Mouse (Mus musculus): ENCODE measurements around the gene Carns1.
"Not testable (repeated sequence)": the region's sequence is repeated elsewhere in the genome, so short reads cannot be mapped to it uniquely, and the experiment has no call there.

Carns1 gene

DNA sequence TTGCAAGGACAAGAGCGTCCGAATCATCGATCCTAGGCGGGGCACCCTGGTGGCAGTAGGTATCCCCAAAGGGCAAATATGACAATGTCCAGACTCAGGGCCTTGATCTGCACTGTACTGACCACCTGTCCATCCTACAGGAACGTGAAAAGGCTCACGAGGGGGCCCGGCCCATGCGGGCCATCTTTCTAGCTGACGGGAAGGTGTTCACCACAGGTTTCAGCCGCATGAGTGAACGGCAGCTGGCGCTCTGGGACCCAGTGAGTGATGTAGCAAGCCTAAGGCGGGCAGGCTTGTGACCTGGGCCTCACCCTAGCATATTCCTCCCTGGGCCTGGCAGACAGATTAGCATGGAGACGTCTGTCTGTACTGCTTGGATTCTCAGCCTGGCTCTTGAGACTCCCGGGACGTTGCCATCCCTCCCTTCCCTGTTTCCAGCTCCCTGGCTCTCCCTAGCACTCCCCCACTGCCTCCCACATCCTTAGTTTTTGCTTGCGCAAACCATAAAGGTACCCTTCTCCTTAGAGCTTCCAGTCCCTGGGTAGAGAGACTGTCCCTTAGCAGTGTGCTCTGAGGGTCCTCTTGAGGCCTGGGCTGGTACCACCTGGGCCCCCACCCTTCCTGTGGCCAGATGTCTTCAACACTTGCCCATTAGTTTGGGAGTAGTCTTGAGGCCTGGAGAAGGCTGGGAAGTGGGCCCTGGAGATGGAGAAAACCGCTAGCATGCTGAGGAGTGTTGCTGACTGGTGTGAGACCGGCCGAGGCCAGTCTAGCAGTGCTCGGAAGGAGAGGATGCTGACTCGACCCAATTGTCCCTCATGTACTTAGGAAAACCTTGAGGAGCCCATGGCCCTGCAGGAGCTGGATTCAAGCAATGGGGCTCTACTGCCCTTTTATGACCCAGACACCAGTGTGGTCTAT is 24.5 kb downstream of the Carns1 start:
- DNase-seq (ENCODE audit: low spot score in 2 of 2), result no peak

DNA sequence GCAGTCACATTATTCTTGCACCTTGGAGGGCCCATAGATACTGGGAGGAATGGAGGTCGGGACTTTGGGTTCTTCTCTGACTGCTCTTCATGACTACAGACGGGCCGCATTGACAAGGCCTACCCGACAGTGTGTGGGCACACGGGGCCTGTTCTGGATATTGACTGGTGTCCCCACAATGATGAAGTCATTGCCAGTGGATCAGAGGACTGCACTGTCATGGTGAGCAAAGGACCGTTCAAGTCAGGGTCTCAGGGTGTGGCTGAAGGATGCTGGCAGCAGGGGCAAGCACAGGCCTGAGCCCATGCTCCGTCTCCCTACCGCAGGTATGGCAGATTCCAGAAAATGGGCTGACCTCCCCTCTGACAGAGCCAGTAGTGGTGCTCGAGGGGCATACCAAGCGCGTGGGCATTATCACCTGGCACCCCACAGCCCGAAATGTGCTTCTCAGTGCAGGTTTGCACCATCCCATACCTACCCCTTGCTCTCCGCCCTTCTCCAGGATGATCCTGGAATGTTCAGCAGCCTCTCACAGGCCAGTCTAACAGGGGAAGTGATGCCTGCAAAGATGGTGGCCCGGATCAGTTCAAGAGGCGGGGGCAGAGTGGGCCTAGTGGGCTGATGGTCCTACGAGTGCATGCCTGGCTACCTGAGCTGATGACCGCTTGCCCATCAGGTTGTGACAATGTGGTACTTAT is 25.4 kb downstream of the Carns1 start:
- DNase-seq (ENCODE audit: low spot score in 2 of 2), result no peak

DNA sequence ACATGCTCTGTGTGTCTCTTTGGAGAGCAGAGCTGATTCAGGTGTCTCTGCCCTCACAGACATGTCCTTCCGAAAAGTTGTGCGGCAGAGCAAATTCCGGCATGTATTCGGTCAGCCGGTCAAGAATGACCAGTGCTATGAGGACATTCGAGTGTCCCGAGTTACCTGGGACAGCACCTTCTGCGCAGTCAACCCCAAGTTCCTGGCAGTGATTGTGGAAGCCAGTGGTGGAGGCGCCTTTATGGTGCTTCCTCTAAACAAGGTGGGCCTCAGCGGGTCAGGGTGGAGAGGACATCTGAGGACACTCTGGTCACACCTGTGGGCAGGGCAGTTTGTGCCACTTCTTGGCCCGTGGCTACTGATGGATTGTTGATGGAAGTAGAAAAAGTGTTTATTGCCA is 26.0 kb downstream of the Carns1 start:
- DNase-seq (ENCODE audit: low spot score in 2 of 2), result no peak

DNA sequence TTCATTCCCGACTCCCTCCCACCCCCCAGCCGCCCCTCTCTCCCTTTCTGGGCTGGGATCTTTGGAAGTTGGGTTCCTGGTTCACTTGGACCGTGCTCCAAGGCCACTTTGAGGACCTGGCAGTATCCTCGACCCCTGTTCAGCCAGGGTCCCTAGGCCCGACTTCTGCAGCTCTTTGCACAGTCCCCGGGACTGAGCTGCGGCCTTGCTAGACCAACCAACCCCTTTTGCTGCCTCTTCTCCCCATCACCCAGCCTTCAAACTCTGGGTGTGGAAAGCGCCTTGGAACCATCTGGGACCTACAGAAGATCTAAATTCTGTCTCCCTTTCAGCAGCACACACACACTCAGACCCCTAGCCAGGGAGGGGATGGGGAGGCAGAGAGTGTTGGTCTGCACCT is 26.5 kb downstream of the Carns1 start:
- DNase-seq (ENCODE audit: low spot score in 2 of 2), result no peak

DNA sequence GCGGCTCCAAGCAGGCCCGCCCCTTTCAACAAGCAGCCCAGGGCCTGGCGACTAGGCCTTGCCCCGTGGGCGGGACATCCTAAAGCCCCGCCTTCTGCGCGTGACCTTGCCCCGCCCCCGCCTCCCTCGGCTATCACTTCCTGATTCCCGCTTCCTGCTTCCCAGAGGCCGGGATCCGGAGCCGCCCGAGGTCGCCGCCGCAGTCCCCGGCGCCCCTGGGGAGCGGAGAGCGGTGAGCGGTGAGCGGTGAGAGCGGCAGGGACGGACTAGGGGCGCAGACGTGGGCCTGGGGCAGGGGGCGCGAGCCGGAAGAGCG is 26.8 kb downstream of the Carns1 start, which contains the start of gene Coro1b:
TSS of gene Coro1b (plus strand) at position 129 of the 316 bp plus-strand sequence.
- peak; percentile 95 for DNase-seq (ENCODE audit: low spot score in 2 of 2)

DNA sequence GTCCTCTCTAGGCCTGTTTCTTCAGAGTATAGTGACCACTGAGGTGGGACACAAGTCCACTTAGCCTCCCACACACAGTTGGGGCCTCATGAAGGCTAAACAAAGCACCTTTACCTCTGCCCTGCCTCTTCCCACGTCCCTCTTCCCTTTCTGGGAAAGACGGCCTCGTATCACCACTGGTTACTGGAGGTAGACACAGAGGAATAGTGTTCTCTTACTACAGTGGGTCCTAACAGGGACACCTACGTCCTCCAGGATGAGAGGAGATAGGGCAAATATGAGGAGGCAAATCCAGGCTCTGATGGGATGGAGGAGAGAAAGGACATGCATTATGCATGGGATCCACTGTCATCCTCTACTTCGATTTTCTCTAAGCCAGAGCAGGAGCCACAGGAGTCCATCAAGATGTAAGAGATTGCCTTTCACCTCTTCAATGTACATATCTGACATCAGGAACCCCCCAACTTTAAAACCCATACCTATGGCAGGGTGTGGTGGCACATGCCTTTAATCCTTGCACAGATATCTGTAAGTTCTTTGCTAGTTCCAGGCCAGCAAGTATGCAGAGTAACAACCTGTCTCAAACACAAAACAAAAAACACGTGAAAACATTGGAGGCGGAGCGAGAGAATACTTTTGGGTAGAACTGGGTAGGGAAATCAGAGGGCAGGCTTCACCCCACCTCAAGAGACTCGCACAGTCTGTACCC is 27.3 kb downstream of the Carns1 start:
- no peak for DNase-seq (ENCODE audit: low spot score in 2 of 2)

DNA sequence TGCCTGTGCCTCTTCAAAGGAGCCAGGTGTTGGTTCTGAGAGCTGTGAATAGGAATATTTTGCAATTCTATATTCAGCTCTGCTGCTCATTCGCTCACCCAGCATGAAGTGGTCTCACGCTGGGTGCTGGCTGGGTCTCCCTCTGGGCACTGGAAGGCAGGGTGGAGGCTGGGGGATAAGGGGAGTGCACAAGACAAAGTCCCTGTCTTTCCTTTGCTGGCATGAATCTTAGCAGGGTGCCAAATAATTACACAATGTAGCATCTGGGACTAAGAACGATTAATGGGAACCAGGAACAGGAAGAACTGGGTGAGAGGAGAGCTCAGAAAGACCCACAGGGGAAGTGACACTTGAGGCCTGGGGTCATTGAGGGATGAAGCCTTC is 28.3 kb downstream of the Carns1 start:
- no peak for DNase-seq (ENCODE audit: low spot score in 2 of 2)

DNA sequence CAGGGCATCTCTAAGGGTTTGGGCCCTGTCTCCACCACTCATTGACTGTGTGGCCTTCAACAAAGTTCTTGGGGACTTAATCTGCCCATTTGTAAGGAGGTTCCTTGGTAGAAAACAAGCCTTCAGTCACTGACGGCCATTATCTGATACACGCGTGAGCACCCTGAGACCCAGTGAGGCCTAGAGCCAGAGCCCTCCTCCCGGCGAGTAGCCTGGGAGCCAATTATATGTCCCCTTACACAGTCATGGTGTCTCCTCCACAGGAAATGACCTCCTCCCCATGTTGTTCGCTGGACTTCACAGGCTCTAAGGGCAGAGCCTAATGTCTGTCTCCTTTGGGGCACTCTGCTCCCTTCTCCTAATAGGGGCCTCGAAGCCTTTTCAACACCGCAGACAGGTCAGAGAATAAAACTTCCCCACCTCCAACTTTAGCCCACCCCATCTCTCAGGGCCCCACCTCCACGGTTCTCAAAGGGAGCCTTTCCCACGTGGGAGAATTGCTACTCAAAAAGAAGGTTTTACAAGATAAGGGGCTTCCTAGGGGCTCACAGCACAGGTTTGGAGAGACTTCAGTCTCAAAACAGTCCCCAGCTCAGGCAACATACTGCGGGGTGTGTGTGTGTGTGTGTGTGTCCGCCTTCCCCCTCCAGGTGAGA is 28.8 kb downstream of the Carns1 start:
- no peak for DNase-seq (ENCODE audit: low spot score in 2 of 2)

DNA sequence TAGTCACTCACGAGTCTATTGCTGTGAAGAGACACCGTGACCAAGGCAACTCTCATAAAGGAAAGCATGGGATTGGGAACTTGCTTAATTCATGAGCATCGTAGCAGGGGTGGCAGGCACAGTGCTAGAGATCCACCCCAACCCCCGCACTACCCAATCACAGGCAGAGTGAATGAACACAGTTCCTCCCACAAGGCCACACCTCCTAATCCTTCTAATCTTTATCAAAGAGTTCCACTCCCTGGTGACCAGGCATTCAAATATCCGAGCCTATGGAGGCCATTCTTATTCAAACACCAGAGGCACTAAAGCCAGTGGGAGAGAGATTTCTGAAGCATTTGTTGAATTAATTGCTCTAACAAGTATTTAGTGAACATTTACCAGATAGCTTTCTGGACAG is 29.3 kb downstream of the Carns1 start:
- no peak for DNase-seq (ENCODE audit: low spot score in 2 of 2)

DNA sequence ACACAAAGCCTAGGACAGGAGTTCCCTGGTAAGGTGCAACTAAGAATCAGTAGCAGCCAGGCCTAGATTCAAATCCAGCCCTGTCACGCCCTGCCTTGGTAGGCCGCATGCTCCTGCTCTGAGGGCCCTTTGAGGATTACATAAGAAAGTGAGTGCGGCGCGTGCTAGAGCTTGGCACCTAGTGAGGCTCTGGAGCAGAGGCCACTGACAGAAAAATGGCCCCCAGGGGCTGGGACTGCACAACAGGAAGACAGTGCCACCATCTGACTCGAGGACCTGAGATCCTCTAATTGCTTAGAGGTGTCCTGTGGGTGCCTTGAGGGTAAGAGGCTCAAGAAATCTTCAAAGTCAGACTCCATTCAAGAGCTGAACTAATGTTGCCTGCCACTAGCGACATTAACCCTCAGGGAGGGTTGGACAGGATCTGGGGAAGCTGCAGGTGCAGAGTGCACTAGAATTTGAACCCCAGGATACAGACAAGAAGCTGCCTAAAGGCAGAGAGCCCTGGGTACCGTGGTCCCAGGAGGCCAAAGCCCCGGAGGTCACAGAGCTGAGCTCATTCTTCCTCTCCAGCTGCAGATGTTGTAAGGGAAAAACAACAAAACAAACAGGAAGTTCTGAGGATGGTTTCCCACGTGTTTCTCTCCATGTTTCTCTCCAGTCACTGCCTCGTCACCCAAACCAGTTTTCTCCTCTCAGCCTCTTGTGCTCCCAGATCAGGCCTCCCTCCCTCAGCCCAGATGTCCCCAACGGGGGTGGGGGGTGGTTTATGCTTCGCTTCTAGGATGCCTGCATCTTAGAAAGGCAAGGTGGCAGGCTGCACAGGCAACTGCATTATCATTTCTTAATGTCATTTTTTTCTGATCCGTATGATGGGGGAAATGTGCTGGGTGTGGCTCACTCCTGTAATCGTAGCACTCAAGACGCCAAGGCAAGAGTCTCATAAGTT is 30.5 kb downstream of the Carns1 start:
- peak; percentile 77 for DNase-seq (ENCODE audit: low spot score in 2 of 2)

DNA sequence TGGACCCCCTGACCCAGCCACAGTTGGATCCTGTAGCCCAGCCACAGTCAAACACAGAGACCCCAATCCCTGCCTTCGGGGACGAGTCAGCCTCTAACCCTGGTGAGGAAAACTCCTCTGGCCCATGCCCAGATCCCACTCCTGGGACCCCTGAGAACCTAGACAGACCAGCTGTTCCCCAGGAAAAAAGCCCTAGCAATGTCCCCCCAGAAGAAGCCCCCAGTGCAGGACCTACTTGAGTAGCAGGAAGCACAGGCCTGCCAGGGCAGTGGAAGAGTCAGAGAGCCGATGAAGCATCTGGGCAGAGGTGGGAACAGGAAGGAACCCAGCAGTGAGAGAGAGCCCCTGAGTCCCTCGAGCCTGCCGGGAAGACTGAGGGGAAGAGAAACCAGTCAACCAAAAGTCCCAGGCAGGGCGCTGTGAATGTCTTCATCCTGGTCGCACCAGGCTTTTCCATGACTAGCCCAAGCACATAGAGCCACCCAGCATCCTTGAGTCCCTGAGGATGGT is 31.5 kb downstream of the Carns1 start, which contains the start of gene Cabp4:
TSS of gene Cabp4 (minus strand) at position 275 of the 510 bp plus-strand sequence.
- peak in 1 of 2 experiments; percentile 45 for DNase-seq (ENCODE audit: low spot score in 2 of 2)

DNA sequence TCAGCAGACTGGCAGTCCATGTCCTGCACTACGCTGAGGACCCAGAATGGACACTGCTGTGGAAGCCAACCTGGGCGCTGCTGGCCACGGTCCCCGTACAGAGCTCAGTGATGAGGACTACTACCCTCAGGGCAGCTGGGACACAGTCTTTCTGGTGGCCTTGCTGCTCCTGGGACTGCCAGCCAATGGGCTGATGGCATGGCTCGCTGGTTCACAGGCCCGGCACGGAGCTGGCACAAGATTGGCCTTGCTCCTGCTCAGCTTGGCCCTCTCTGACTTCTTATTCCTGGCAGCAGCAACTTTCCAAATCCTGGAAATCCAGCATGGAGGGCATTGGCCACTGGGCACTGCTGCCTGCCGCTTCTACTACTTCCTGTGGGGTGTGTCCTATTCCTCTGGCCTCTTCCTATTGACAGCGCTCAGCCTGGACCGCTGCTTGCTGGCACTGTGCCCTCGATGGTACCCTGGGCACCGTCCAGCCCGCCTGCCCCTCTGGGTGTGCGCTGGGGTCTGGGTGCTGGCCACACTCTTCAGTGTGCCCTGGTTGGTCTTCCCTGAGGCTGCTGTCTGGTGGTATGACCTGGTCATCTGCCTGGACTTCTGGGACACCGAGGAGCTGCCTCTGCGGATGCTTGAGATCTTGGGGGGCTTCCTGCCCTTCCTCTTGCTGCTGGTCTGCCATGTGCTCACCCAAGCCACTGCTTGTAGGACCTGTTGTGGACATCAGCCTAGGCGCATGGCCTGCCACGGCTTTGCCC is 32.7 kb downstream of the Carns1 start:
- DNase-seq (ENCODE audit: low spot score in 2 of 2), result no peak

DNA sequence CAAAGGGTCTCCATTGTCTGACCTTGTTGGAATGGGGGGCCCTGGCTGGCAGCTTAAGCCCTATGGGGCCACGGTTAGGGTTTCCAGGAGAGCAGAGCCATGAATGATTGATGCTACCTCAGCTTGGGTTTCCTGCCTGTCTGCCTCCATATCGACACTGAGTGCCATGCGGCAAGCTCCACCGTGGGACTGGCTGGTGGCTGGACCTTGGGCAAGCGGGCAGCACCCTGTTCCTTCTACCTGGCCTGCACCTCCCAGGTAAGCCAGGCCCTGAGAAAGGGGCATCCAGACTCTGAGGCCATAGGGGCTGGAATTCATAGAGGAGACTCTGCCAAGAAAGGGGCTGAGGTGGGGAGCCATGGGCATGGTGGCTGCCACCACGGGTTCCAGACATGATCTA is 35.1 kb downstream of the Carns1 start:
- DNase-seq (ENCODE audit: low spot score in 2 of 2), result no peak

DNA sequence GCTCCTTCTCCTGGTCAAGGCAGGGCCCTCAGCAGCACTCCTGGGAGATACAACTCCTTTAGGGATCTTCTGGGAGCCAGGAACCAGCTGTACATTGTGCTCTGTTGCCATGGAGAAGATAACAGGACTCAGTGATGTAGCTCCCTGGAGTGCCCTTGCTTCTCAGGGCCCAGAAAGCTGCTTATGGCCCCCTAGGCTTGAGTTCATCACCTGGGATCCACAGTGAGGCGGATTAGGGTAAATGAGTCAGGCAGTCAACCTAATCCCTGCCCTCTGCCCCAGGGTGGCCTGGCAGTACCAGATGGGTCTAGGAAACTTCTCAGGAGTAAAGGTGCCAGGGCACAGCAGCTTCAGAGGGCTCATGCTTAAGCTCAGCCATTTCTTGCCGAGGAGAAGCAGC is 35.8 kb downstream of the Carns1 start, which contains the start of gene Gpr152:
TSS of gene Gpr152 (plus strand) at position 342 of the 400 bp plus-strand sequence.
- DNase-seq (ENCODE audit: low spot score in 2 of 2), result no peak

DNA sequence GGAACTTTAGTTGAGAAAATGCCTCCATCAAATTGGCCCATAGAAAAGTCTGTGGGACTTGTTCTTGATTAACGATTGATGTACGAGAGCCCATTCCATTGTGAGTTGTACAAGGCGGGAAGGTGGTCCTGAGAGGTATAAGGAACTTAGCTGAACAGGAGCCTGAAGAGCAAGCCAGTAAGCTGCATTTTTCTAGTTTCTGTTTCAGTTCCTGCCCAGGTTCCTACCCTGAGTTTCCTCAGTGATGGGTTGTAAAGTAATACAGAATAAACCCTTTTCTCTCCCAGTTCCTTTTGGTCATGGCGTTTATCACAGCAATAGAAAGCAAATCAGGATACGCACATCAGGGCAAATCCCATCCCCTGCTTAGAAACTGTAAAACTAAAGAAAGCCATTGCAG is 37.4 kb downstream of the Carns1 start:
- peak in 1 of 2 experiments; percentile 49 for DNase-seq (ENCODE audit: low spot score in 2 of 2)

DNA sequence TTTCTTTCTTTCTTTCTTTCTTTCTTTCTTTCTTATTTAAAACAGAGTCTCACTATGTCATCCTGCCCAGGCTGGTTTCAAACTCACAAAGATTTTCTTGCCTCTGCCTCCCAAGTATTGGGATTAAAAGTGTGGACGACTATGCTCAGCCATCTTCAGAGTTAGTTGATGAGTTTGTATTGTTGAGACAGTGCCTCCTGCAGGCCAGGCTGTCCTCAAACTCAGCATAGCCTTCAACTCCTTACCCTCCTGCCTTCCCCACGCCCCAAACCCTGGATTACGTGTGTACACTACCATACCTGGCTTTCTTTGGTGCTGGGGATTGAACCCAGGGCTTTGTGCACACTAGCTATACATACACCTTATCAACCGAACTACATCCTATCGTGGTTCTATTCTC is 38.8 kb downstream of the Carns1 start:
- DNase-seq (ENCODE audit: low spot score in 2 of 2), result no peak

DNA sequence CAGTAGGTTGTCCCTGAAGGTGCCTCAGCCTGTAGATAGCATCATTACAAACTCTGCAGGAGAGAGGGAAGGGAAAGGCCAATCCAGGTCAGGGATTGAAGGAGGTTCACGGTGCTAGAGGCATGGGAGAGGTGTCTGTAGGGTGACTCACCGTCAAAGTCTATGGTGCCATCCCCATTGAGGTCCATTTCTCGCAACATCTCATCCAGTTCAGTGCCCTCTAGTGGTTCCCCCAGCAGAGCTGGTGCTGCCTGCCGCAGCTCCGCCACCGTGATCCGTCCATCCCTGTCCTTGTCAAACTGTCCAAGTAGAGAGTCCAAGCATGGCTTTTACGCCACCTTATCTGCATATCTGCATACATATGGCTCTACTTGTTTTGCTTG is 39.3 kb downstream of the Carns1 start:
- not testable (repeated sequence) for DNase-seq (ENCODE audit: low spot score in 2 of 2)

DNA sequence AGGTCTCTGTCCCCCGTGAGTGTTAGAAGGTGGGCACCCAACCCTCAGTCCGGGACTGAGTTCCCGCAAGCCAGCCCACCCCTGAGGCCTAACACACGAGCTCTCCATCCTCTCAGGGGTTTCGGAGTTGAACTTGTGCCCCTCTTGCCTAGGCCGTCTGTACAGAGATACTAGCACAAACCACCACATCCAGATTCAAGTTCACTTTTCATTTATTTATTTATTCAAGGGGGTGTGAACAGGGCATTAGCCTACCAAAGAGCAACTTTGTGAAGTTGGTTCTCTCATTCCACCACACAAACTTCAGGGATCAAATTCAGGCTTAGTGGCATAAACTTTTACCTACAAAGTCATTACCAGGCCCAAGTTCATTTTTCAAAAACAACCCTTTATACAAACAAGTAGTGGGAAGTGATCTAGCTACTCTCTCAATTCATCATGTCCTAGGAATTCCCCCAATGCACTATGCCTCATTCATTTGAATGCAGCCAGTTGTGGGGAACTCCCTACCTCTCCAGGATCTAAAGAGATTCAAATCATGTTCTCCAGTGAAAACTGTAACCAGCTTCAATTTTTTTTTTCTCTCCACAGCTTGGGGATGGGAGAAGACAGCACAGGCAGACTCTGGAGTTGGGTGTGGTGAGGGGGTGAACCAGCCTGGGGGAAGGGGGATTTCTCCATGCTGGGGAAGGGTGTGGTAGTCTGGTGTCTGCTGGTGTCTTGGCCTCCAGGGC is 39.9 kb downstream of the Carns1 start:
- peak in 1 of 2 experiments; percentile 58 for DNase-seq (ENCODE audit: low spot score in 2 of 2)

DNA sequence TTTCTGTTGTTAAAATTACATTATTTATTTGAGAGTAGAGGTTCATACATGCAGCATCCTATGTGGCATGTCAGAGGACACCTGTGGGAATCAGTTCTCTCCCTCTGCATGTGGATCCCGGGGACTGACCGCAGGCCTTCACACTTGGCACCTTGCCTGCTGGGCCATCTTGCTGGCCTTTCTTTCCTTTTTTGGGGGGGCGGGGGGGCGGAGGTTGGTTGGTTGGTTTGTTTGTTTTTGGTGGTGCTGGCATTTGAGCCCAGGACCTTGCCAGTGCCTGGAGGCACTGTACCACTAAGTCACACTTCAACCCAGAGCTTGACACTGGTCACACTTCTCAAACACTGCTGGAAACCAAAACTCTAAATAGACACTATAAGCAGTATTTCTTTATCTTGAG is 40.9 kb downstream of the Carns1 start:
- no peak for DNase-seq (ENCODE audit: low spot score in 2 of 2)
